Mouse (Mus musculus): ENCODE results near the gene Pate4. TPM values are rescaled to one million over a fixed set of nuclear protein-coding genes. Genes with fewer than 3 reads are reported as not detected.

The Pate4 gene
- total RNA-seq, 2 experiments from 2014 or later = not detected

Other genes with a start within 250 kb of the Pate4 start
- 1 to 10 TPM; 9.0 to 9.9 TPM for gene Cdon, start 190.8 kb downstream of the Pate4 start, total RNA-seq (2021)
- not detected for gene Gm1113, start 93.7 kb downstream of the Pate4 start, total RNA-seq (2021)
- 10 to 100 TPM; 13.6 to 14.3 TPM for gene Ddx25, start 53.4 kb downstream of the Pate4 start, total RNA-seq (2021)
- 10 to 100 TPM; 10.6 to 11.1 TPM for gene Pus3, start 53.3 kb downstream of the Pate4 start, total RNA-seq (2021)
- under 1 TPM; 0.59 to 0.64 TPM for gene Pate2, start 41.7 kb downstream of the Pate4 start, total RNA-seq (2021)
- gene Hyls1, start 41.5 kb downstream of the Pate4 start, total RNA-seq (2021) = 1 to 10 TPM; 7.3 to 8.8 TPM
- gene Pate3, start 36.3 kb upstream of the Pate4 start, total RNA-seq (2021) = not detected
- not detected for gene Pate1, start 75.4 kb upstream of the Pate4 start, total RNA-seq (2021)
- not detected for gene Gm17677, start 129.1 kb upstream of the Pate4 start, total RNA-seq (2021)
- not detected for gene Gm17727, start 166.2 kb upstream of the Pate4 start, total RNA-seq (2021)
- gene Gm27235, start 178.2 kb upstream of the Pate4 start, total RNA-seq (2021) = not detected
- gene D730048I06Rik, start 178.2 kb upstream of the Pate4 start, total RNA-seq (2021) = not detected
- not detected for gene 9230110F15Rik, start 232.2 kb upstream of the Pate4 start, total RNA-seq (2021)